Mouse (Mus musculus): ENCODE data around the gene Slc43a1.
"Not testable (repeated sequence)": the region's sequence is repeated elsewhere in the genome, so short reads cannot be mapped to it uniquely, and the experiment has no call there.

Slc43a1 gene

DNA sequence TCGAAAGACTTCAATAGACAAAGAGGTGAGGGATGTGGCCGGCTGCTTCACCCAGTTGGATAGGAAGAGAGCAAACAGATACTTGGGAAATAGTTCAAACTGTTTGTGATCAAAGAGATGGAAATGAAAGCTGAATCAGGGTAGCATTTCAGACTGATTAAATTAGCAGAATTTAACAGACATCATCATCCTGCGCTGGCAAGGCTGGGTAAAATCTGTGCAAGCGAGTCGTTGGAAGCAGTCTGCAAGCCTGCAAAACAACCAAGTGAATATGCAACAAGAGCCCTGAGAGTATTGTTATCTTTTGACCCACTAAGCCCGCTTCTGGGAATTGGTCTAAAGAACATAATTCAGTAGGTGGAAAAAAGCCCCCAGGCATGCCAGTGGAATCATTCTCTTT lies 54.7 kb downstream of the Slc43a1 start:
- DNase-seq (ENCODE audit: low read depth, low spot score) = no peak

DNA sequence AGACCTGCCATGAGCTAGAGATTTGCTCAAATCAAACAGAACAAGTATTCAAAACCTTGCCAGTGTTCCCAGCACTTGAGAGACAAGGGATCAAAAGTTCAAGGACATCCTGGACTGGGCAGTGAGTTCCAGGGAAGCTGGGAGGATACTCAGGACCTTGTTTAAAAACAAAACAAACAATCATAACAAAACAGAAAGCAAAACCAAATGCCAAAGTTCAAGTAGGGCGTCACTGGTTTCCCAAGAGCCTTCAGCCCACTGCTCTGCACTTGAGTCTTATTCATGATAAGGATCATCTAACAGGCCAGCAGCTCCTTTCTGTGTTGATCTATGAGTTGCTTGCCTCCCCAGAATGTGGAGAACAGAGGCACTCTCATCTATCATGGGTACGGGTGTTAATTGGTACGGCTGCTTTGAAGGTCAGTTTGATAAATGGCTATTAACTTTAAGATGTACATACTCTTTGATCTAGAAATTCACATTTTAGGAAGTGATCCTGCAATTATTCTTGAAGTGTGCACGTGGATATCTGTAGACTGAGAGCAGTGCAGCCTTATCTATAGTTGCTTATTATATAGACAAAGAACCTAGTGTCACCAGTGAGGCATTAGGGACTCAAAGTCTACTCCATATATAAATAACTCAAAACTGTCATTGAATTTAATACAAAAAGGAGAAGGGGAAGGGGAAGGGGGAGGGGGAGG lies 57.0 kb downstream of the Slc43a1 start:
- no peak for DNase-seq (ENCODE audit: low read depth, low spot score)

DNA sequence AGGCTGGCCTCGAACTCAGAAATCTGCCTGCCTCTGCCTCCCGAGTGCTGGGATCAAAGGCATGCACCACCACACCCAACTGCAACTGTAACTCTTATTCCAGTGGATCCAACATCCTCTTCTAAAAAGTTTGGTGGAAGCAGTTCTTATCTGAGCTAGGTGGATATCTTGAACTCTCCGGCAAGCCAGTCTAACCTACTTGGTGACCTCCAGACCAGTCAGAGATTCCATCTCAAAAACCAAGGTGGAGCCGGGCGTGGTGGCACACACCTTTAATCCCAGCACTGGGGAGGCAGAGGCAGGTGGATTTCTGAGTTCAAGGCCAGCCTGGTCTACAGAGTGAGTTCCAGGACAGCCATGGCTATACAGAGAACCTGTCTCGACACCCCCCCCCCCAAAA lies 58.0 kb downstream of the Slc43a1 start:
- not testable (repeated sequence) for DNase-seq (ENCODE audit: low read depth, low spot score)

DNA sequence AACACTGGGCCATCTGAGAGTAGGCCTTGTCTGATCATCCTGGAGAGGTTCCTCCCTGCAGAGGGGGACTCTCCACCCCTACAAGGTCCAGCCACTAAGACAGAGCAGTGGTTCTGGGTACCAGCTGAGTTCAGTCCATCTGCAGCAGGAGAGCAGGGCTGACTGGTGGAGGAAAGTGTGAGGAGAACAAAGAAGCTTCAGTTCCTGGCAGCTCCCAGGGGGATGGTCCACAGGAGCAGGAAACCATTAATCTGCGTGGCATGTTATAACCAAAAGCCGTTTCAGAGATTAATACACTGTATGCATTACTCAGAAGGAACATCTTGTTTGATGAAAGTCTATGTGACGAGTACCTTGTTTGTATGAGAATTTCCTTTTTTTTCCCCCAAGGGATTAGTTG lies 74.1 kb downstream of the Slc43a1 start:
- no peak for DNase-seq (ENCODE audit: low read depth, low spot score)

All from R1 (cell line).